Mouse (Mus musculus) cerebellum, adult 18-20 months (tissue): Measurements from ENCODE around the gene Taar8c.

Experiments used
- DNase-seq, 2 experiments: peaks; one replicate each; pipeline ENCODE4 v3.0.0; 2021

Taar8c gene

GRCm38 (mm10) chr10:24058986-24059385, 42.7 kb downstream of the Taar8c start:
- DNase-seq, result no peak

GRCm38 (mm10) chr10:24052039-24052438, 49.7 kb downstream of the Taar8c start:
- DNase-seq, result no peak
